Mouse (Mus musculus) liver, adult 2 months (tissue): Measurements from ENCODE around the gene Gck. TPM values are rescaled to one million over a fixed set of nuclear protein-coding genes. Genes with fewer than 3 reads are reported as not detected.

Experiments
- DNase-seq: peaks from one replicate; pipeline ENCODE4 v3.0.0-alpha.2; 2011; ENCODE audit warnings: low read depth, low spot score; ENCODE audit errors: extremely low read depth
- H3K27ac ChIP-seq: fragments of 200-500 bp; replicated peaks from 2 replicates; pipeline ENCODE4 v1.5.1; 2012; ENCODE audit warnings: low read depth, mild to moderate bottlenecking, control low read depth, inconsistent platforms, low read length; ENCODE audit not compliant: insufficient read depth
- H3K27me3 ChIP-seq: fragments of 200-500 bp; 2 replicates; pipeline ENCODE4 v1.6.1; 2012; ENCODE audit warnings: mild to moderate bottlenecking, moderate library complexity, low read length, inconsistent platforms; ENCODE audit not compliant: control insufficient read depth, insufficient read depth
- H3K36me3 ChIP-seq: fragments of 200-500 bp; 2 replicates; pipeline ENCODE4 v1.6.1; 2012; ENCODE audit warnings: low read length, inconsistent platforms; ENCODE audit not compliant: control insufficient read depth, insufficient read depth
- H3K4me1 ChIP-seq: fragments of 200-500 bp; 2 replicates; pipeline ENCODE4 v1.6.1; 2011; ENCODE audit warnings: low read length; ENCODE audit not compliant: control insufficient read depth, insufficient read depth
- H3K4me3 ChIP-seq: fragments of 200-500 bp; 2 replicates; pipeline ENCODE4 v1.5.1; 2011; ENCODE audit warnings: low read depth, mild to moderate bottlenecking, control low read depth, low read length, moderate library complexity; ENCODE audit not compliant: insufficient read depth
- H3K79me2 ChIP-seq: fragments of 200-500 bp; 2 replicates; pipeline ENCODE4 v1.6.1; 2012; ENCODE audit warnings: inconsistent platforms, mild to moderate bottlenecking, low read length, moderate library complexity; ENCODE audit not compliant: control insufficient read depth, insufficient read depth
- H3K9ac ChIP-seq: fragments of 200-500 bp; 2 replicates; pipeline ENCODE4 v1.6.1; 2012; ENCODE audit warnings: low read depth, mild to moderate bottlenecking, control low read depth, inconsistent platforms, low read length
- CTCF ChIP-seq: fragments of 200-500 bp; IDR thresholded peaks from 2 replicates; pipeline ENCODE4 v1.5.1; 2011; ENCODE audit warnings: low read depth, low read length, control low read depth
- POLR2A ChIP-seq: fragments of 200-500 bp; IDR thresholded peaks from 2 replicates; pipeline ENCODE4 v1.6.1; 2011; ENCODE audit warnings: low read length, control low read depth; ENCODE audit not compliant: insufficient read depth; ENCODE audit errors: extremely low read depth
- WGBS: fragments of 180-500 bp; shearing (Covaris S2); methylation state at CpG from one replicate; pipeline ENCODE4 v1.1.7; 2018; 5-methylcytosine and 5-hydroxymethylcytosine counted together
- polyA plus RNA-seq: library from polyadenylated mRNA; depleted of rRNA; stranded (reverse); fragments of >200 nt; gene quantifications from 2 replicates; pipeline ENCODE4 v1.2.3, GENCODE M21; 2012; rRNA removed
- total RNA-seq: library from RNA; depleted of rRNA; stranded (reverse); fragments of >200 nt; gene quantifications from 2 replicates; pipeline ENCODE4 v1.2.3, GENCODE M21; 2014; rRNA removed

Gene Gck
- total and polyA plus RNA-seq, 2 experiments: 69.5 to 112 TPM

DNA sequence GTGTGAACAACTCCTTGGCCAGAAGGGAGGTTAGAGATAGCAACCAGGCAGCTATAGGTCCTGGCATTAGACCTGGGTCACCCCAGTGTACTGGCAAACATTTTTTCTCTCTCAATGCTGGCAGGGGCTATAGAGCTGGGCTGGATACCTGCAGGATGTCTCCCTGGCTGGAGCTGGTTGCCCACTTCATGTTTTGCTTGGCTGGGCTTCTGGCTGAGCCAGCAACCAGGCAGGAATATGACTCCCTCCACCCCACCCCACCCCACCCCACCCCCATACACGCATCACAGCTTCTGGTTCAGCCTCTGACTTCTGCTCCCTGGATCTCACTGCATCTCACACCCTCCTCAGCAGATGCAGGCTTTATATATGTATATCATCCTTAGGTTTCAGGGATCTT, 97.6 kb downstream of the Gck start:
- no peak overlapping the region for H3K9ac ChIP-seq

DNA sequence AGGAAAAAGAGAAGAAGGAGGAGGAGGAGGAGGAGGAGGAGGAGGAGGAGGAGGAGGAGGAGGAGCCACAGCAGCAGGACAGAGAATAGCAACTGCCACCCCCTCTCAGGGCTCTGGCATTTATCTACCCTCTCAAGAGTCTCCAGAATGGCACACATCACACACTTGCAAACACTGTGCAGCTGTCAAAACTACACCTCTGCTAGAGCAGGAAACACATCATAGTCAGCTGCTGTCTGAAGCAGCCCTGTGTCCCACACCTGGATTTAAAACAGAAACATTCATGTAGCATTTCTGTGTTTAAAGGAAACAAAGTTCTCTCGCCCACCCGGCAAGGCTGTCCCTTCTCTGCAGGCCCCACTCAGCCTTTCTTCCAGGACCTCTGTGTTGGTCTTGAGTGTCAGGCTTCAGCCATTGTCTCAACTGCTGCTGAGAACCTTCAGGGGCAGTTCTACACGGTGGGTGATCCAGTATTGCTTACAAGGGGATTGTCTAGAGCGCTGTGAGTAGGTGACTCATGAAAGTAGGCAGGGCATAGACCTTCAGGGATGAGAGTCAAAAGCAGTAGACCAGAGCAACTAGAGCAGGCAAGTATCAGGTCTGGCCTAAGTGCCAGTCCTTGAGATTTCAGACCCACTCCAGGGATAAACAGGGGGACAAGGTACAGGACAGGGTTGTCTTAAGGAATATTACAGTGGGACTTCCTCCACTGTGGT, 98.7 kb downstream of the Gck start:
- no peaks in the 10 kb centered on the region for H3K36me3 ChIP-seq
- no peaks in the 10 kb centered on the region for H3K79me2 ChIP-seq
- no peak for DNase-seq
- H3K27me3 ChIP-seq: no peaks in the 10 kb centered on the region
- H3K4me1 ChIP-seq: 0 out of 2 replicates have a peak, but pooled peaks cover 2% of the 10 kb centered on the region
- 74% methylated on average over 4 of the region's 4 CpGs for WGBS
- H3K27ac ChIP-seq: no peak overlapping the region
- TF ChIP-seq POLR2A (no peak), CTCF (no peak)
- no peak overlapping the region for H3K4me3 ChIP-seq
- H3K9ac ChIP-seq: no peak overlapping the region

More for the DNA sequence above, 97.6 kb downstream of the Gck start:
- H3K79me2 ChIP-seq: no peaks in the 10 kb centered on the region
- WGBS: 59% methylated on average over 1 of the region's 1 CpGs
- H3K27me3 ChIP-seq: no peaks in the 10 kb centered on the region
- no peak overlapping the region for H3K4me3 ChIP-seq
- no peaks in the 10 kb centered on the region for H3K36me3 ChIP-seq
- no peak for TF ChIP-seq CTCF
- TF ChIP-seq POLR2A: no peak
- no peaks in the 10 kb centered on the region for H3K4me1 ChIP-seq
- DNase-seq: no peak
- no peak overlapping the region for H3K27ac ChIP-seq

Other genes with a start within 250 kb of the Gck start
- gene Mrps24, start 234.4 kb downstream of the Gck start, total RNA-seq: 90.7 and 107 TPM in 2 replicates
- gene Mrps24, start 234.4 kb downstream of the Gck start, polyA plus RNA-seq: 269 and 290 TPM in 2 replicates
- 9.5 and 12.3 TPM in 2 replicates for gene Urgcp, start 187.7 kb downstream of the Gck start, total RNA-seq
- 15.2 and 16.8 TPM in 2 replicates for gene Urgcp, start 187.7 kb downstream of the Gck start, polyA plus RNA-seq
- 17.0 and 17.5 TPM in 2 replicates for gene Dbnl, start 161.6 kb downstream of the Gck start, total RNA-seq
- gene Dbnl, start 161.6 kb downstream of the Gck start, polyA plus RNA-seq: 25.6 and 27.1 TPM in 2 replicates
- gene Pgam2, start 146.3 kb downstream of the Gck start, total RNA-seq: 0.13 and 0.92 TPM in 2 replicates
- gene Pgam2, start 146.3 kb downstream of the Gck start, polyA plus RNA-seq: not detected in 2 replicates
- gene Polm, start 112.1 kb downstream of the Gck start, total RNA-seq: 2.6 and 2.7 TPM in 2 replicates
- 8.1 and 13.3 TPM in 2 replicates for gene Polm, start 112.1 kb downstream of the Gck start, polyA plus RNA-seq
- gene Aebp1, start 88.1 kb downstream of the Gck start, total RNA-seq: 0.83 and 1.7 TPM in 2 replicates
- 1.4 and 1.6 TPM in 2 replicates for gene Aebp1, start 88.1 kb downstream of the Gck start, polyA plus RNA-seq
- gene Pold2, start 71.8 kb downstream of the Gck start, total RNA-seq: 10.7 and 22.1 TPM in 2 replicates
- 59.5 and 81.1 TPM in 2 replicates for gene Pold2, start 71.8 kb downstream of the Gck start, polyA plus RNA-seq
- 0.65 and 0.67 TPM in 2 replicates for gene Myl7, start 51.3 kb downstream of the Gck start, total RNA-seq
- gene Myl7, start 51.3 kb downstream of the Gck start, polyA plus RNA-seq: 0.55 and 0.64 TPM in 2 replicates
- 41.6 and 41.8 TPM in 2 replicates for gene Ykt6, start 5.6 kb upstream of the Gck start, total RNA-seq
- gene Ykt6, start 5.6 kb upstream of the Gck start, polyA plus RNA-seq: 37.4 and 39.9 TPM in 2 replicates
- 6.4 and 8.5 TPM in 2 replicates for gene Camk2b, start 116.3 kb upstream of the Gck start, total RNA-seq
- gene Camk2b, start 116.3 kb upstream of the Gck start, polyA plus RNA-seq: 2.9 and 8.1 TPM in 2 replicates
- gene A730071L15Rik, start 249.9 kb upstream of the Gck start, total RNA-seq: 0.09 and 0.13 TPM in 2 replicates
- gene A730071L15Rik, start 249.9 kb upstream of the Gck start, polyA plus RNA-seq: 0.05 TPM in 1 of 2 replicates, not detected in the other